Mouse (Mus musculus): Measurements from ENCODE around the gene Rhoq. TPM values are rescaled to one million over a fixed set of nuclear protein-coding genes. Genes with fewer than 3 reads are reported as not detected.

Gene Rhoq
- polyA plus RNA-seq, 1 experiment from 2014 or later: 20.7 TPM

GRCm38 (mm10) chr17:87019692-87020091 is 56.8 kb downstream of the Rhoq start:
- H3K27ac ChIP-seq (replicated peaks; ENCODE audit: low read depth, low read length): no peak overlapping the region
- ATAC-seq (replicated peaks; ENCODE audit: insufficient number of reproducible peaks, low FRiP score, low TSS enrichment, low read depth): no peak
- 87% methylated on average over 5 of the region's 5 CpGs for WGBS
- H3K36me3 ChIP-seq (replicated peaks; ENCODE audit: control insufficient read depth, insufficient read depth, low read depth, low read length): no peaks in the 10 kb centered on the region
- DNase-seq (ENCODE audit: low spot score): no peak
- no peak overlapping the region for H3K9ac ChIP-seq (replicated peaks; ENCODE audit: low read length)
- H3K4me3 ChIP-seq (ENCODE audit: low read depth, low read length): no peak overlapping the region
- H3K9me3 ChIP-seq (replicated peaks; ENCODE audit: control insufficient read depth, low read length): no peaks in the 10 kb centered on the region
- 0 out of 2 replicates have a peak, but pooled peaks cover 2% of the 10 kb centered on the region for H3K4me1 ChIP-seq (ENCODE audit: control insufficient read depth, insufficient read depth, low read length)
- no peak overlapping the region for H3K4me2 ChIP-seq (ENCODE audit: low read depth, low read length)
- H3K27me3 ChIP-seq (ENCODE audit: control insufficient read depth, insufficient read depth, low read length): no peaks in the 10 kb centered on the region

DNA sequence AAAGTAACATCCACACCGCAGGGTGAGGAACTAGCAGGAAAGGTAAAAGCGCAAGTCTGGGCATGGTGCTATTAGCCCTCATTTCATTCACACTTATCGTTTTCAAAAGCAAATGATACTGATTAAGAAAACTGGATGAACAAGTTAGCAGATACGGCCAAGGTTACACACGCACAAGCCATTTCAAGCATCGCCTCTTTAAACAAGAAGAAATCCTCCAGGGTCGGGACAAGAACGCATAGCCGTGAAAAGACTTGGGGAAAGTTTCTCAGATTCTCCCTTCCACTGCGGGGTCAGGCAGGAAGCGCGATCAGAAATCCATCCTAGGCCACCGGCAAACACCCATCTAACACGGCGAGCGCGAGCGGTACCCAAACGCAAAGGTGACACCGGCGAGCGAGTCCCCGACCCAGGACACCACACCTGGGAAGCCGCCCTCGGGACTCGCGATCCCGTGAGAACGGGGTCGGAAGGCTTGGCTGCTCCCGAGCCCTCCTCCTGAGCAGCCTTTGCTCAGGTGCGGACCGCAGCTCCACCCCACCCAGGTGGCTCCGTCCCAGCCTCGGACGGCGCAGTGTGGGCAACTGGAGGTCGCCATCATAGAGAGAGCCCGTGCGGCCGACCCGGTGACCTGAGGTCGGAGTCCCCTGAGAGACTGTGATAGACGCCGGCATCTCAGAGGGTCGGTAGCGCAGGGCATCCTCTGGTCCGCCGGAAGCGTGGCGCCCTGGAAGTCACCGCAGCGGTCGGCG is 61.8 kb downstream of the Rhoq start:
- peak; percentile 22 for DNase-seq (ENCODE audit: low spot score)
- no peak overlapping the region; the same call in 1 of the 2 replicates for H3K27ac ChIP-seq (replicated peaks; ENCODE audit: low read depth, low read length)
- H3K4me1 ChIP-seq (ENCODE audit: control insufficient read depth, insufficient read depth, low read length): 0 out of 2 replicates have a peak, but pooled peaks cover 2% of the 10 kb centered on the region
- H3K27me3 ChIP-seq (ENCODE audit: control insufficient read depth, insufficient read depth, low read length): no peaks in the 10 kb centered on the region
- H3K9ac ChIP-seq (replicated peaks; ENCODE audit: low read length): peak overlapping the region; percentile 69
- ATAC-seq (replicated peaks; ENCODE audit: insufficient number of reproducible peaks, low FRiP score, low TSS enrichment, low read depth): peak; percentile 86; the same call in 1 of the 2 replicates
- H3K4me2 ChIP-seq (ENCODE audit: low read depth, low read length): peak overlapping the region; percentile 85
- peak overlapping the region; percentile 91 for H3K4me3 ChIP-seq (ENCODE audit: low read depth, low read length)
- WGBS: under 1% methylated on average over 55 of the region's 55 CpGs
- H3K9me3 ChIP-seq (replicated peaks; ENCODE audit: control insufficient read depth, low read length): no peaks in the 10 kb centered on the region
- H3K36me3 ChIP-seq (replicated peaks; ENCODE audit: control insufficient read depth, insufficient read depth, low read depth, low read length): no peaks in the 10 kb centered on the region; the same call in 1 of the 2 replicates

DNA sequence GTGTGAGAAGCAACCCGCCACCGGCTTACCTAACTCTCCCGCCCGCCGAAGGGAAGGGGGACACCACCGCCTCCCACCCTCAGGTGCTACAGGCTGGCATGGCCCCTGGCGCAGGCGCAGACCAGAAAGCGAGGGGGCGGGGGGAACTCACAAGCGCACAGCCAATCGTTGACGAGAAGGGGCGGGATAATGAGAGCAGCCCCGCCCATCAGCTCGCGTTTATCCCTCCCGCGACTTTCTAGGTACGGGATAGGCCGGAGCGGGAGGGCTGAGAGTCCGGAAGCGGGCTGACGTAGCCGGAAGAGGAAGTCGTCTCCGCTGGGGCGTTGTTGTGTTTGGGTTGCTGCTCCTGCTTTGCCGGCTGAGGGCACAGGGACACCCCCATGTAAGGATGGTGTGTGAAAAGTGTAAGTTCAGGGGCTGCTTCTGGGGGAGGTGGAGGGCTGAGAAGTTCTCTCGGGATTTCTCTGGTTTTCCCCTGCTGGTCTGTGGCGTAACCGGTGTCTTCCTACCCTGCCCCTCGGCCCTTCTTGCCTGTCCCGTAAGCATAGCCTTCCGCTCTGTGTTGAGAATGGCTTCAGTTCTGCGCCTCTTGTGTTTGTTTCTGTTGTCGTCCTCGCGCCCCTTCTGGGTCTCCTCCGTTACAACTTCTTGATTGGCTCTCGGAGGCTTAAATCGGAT is 62.5 kb downstream of the Rhoq start, which contains the start of the genes Pigf and Cript:
TSS of gene Pigf (minus strand) at position 138 of the 681 bp plus-strand sequence.
TSS of gene Cript (plus strand) at position 282 of the 681 bp plus-strand sequence.
- H3K4me2 ChIP-seq (ENCODE audit: low read depth, low read length): peak within 1 kb of the TSS; percentile 85
- H3K4me1 ChIP-seq (ENCODE audit: control insufficient read depth, insufficient read depth, low read length): 0 out of 2 replicates have a peak, but pooled peaks cover 2% of the 10 kb centered on the region
- H3K27me3 ChIP-seq (ENCODE audit: control insufficient read depth, insufficient read depth, low read length): no peaks in the 10 kb centered on the region
- H3K36me3 ChIP-seq (replicated peaks; ENCODE audit: control insufficient read depth, insufficient read depth, low read depth, low read length): no peaks in the 10 kb centered on the region; the same call in 1 of the 2 replicates
- under 1% methylated on average over 43 of the region's 43 CpGs for WGBS
- peak within 1 kb of the TSS; percentile 91 for H3K4me3 ChIP-seq (ENCODE audit: low read depth, low read length)
- DNase-seq (ENCODE audit: low spot score) (peak; percentile 100), ATAC-seq (replicated peaks; ENCODE audit: insufficient number of reproducible peaks, low FRiP score, low TSS enrichment, low read depth) (peak; percentile 99)
- H3K9ac ChIP-seq (replicated peaks; ENCODE audit: low read length): peak within 1 kb of the TSS; percentile 69
- no peak within 1 kb of the TSS; the same call in 1 of the 2 replicates for H3K27ac ChIP-seq (replicated peaks; ENCODE audit: low read depth, low read length)
- H3K9me3 ChIP-seq (replicated peaks; ENCODE audit: control insufficient read depth, low read length): no peaks in the 10 kb centered on the region

- Histone ChIP-seq H3K27me3 (ENCODE audit: control insufficient read depth, insufficient read depth, low read length) (no peaks in the 10 kb centered on the region), H3K9me3 (replicated peaks; ENCODE audit: control insufficient read depth, low read length) (no peaks in the 10 kb centered on the region), H3K4me2 (ENCODE audit: low read depth, low read length) (no peak overlapping the region), H3K27ac (replicated peaks; ENCODE audit: low read depth, low read length) (no peak overlapping the region), H3K4me3 (ENCODE audit: low read depth, low read length) (no peak overlapping the region), H3K36me3 (replicated peaks; ENCODE audit: control insufficient read depth, insufficient read depth, low read depth, low read length) (peaks cover 6% of the 10 kb centered on the region), H3K4me1 (ENCODE audit: control insufficient read depth, insufficient read depth, low read length) (no peaks in the 10 kb centered on the region), H3K9ac (replicated peaks; ENCODE audit: low read length) (no peak overlapping the region)
- 65% methylated on average over 10 of the region's 10 CpGs for WGBS
- ATAC-seq (replicated peaks; ENCODE audit: insufficient number of reproducible peaks, low FRiP score, low TSS enrichment, low read depth) (no peak), DNase-seq (ENCODE audit: low spot score) (peak; percentile 74)
These were observed 73.5 kb downstream of the Rhoq start for GRCm38 (mm10) chr17:87036141-87037073.

DNA sequence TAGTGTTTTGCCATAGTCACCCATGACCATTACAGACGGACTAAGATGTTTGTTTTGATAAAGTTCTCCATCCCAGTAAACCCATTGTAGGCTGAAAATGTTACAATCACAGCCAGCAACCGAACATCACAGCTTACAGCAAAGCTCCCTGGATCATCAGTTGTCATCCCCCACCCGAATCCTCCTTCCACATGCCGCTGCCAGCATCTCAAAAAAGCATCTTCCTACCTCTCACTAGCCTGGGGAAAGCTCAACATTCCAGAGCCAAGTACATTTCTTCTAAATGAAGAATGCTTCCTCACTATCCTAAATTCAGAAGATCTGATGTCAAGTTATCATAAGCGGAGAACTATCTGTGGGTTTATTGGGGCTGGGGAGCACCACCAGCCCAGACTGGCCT is 75.6 kb downstream of the Rhoq start:
- Histone ChIP-seq H3K4me3 (ENCODE audit: low read depth, low read length) (no peak overlapping the region), H3K9ac (replicated peaks; ENCODE audit: low read length) (no peak overlapping the region), H3K4me1 (ENCODE audit: control insufficient read depth, insufficient read depth, low read length) (no peaks in the 10 kb centered on the region), H3K27me3 (ENCODE audit: control insufficient read depth, insufficient read depth, low read length) (no peaks in the 10 kb centered on the region), H3K4me2 (ENCODE audit: low read depth, low read length) (no peak overlapping the region), H3K36me3 (replicated peaks; ENCODE audit: control insufficient read depth, insufficient read depth, low read depth, low read length) (peaks cover 4% of the 10 kb centered on the region), H3K27ac (replicated peaks; ENCODE audit: low read depth, low read length) (no peak overlapping the region), H3K9me3 (replicated peaks; ENCODE audit: control insufficient read depth, low read length) (no peaks in the 10 kb centered on the region)
- WGBS: 89% methylated on average over 5 of the region's 5 CpGs
- ATAC-seq (replicated peaks; ENCODE audit: insufficient number of reproducible peaks, low FRiP score, low TSS enrichment, low read depth) (no peak), DNase-seq (ENCODE audit: low spot score) (no peak)

GRCm38 (mm10) chr17:87041739-87042138 is 78.9 kb downstream of the Rhoq start:
- Histone ChIP-seq H3K27ac (replicated peaks; ENCODE audit: low read depth, low read length) (no peak overlapping the region), H3K9ac (replicated peaks; ENCODE audit: low read length) (no peak overlapping the region), H3K4me3 (ENCODE audit: low read depth, low read length) (no peak overlapping the region), H3K9me3 (replicated peaks; ENCODE audit: control insufficient read depth, low read length) (no peaks in the 10 kb centered on the region), H3K4me1 (ENCODE audit: control insufficient read depth, insufficient read depth, low read length) (no peaks in the 10 kb centered on the region), H3K4me2 (ENCODE audit: low read depth, low read length) (no peak overlapping the region), H3K27me3 (ENCODE audit: control insufficient read depth, insufficient read depth, low read length) (no peaks in the 10 kb centered on the region), H3K36me3 (replicated peaks; ENCODE audit: control insufficient read depth, insufficient read depth, low read depth, low read length) (no peaks in the 10 kb centered on the region)
- ATAC-seq (replicated peaks; ENCODE audit: insufficient number of reproducible peaks, low FRiP score, low TSS enrichment, low read depth) (no peak), DNase-seq (ENCODE audit: low spot score) (no peak)
- WGBS: 74% methylated on average over 19 of the region's 19 CpGs

- Histone ChIP-seq H3K9ac (replicated peaks; ENCODE audit: low read length) (no peak overlapping the region), H3K4me1 (ENCODE audit: control insufficient read depth, insufficient read depth, low read length) (no peaks in the 10 kb centered on the region), H3K4me2 (ENCODE audit: low read depth, low read length) (no peak overlapping the region), H3K27ac (replicated peaks; ENCODE audit: low read depth, low read length) (no peak overlapping the region), H3K9me3 (replicated peaks; ENCODE audit: control insufficient read depth, low read length) (no peaks in the 10 kb centered on the region), H3K4me3 (ENCODE audit: low read depth, low read length) (no peak overlapping the region), H3K36me3 (replicated peaks; ENCODE audit: control insufficient read depth, insufficient read depth, low read depth, low read length) (no peaks in the 10 kb centered on the region), H3K27me3 (ENCODE audit: control insufficient read depth, insufficient read depth, low read length) (no peaks in the 10 kb centered on the region)
- DNase-seq (ENCODE audit: low spot score): peak; percentile 98
- 0 out of 2 replicates have a peak, but pooled peaks have one; percentile 65 for ATAC-seq (replicated peaks; ENCODE audit: insufficient number of reproducible peaks, low FRiP score, low TSS enrichment, low read depth)
- 2% methylated on average over 15 of the region's 15 CpGs for WGBS
These were observed 81.5 kb downstream of the Rhoq start for GRCm38 (mm10) chr17:87044364-87044763.

Data from embryonic facial prominence, embryonic 11.5 days (tissue).